Mouse (Mus musculus) cerebellum, adult (tissue): ENCODE results near the gene Dtx1.

ENCODE experiments used
- ATAC-seq: cut with Nextera tagmentation; 2 replicates; pipeline ENCODE4 v1.9.2; 2017; ENCODE audit warnings: mild to moderate bottlenecking, moderate library complexity, mixed read lengths; ENCODE audit not compliant: insufficient number of reproducible peaks, low FRiP score, low TSS enrichment

Gene Dtx1

GRCm38 (mm10) chr5:120682982-120683771 lies 28.6 kb downstream of the Dtx1 start:
- ATAC-seq: no peak

GRCm38 (mm10) chr5:120680918-120681317 lies 30.8 kb downstream of the Dtx1 start:
- no peak for ATAC-seq

- ATAC-seq: 0 out of 2 replicates have a peak, but pooled peaks have one; percentile 37
Measured at GRCm38 (mm10) chr5:120679676-120680555, 31.8 kb downstream of the Dtx1 start.

GRCm38 (mm10) chr5:120677516-120677915 lies 34.2 kb downstream of the Dtx1 start:
- no peak for ATAC-seq

- no peak for ATAC-seq
Measured at GRCm38 (mm10) chr5:120674229-120675145, 37.2 kb downstream of the Dtx1 start.

- no peak for ATAC-seq
Measured at GRCm38 (mm10) chr5:120673626-120674025, 38.1 kb downstream of the Dtx1 start.

GRCm38 (mm10) chr5:120671865-120672264 lies 39.9 kb downstream of the Dtx1 start:
- no peak for ATAC-seq

- no peak for ATAC-seq
Measured at GRCm38 (mm10) chr5:120670132-120670531, 41.6 kb downstream of the Dtx1 start.

GRCm38 (mm10) chr5:120668761-120669160 lies 43.0 kb downstream of the Dtx1 start:
- ATAC-seq: no peak

GRCm38 (mm10) chr5:120664888-120665287 lies 46.8 kb downstream of the Dtx1 start:
- no peak for ATAC-seq

- no peak for ATAC-seq
Measured at GRCm38 (mm10) chr5:120660816-120661215, 50.9 kb downstream of the Dtx1 start.

- ATAC-seq: no peak
Measured at GRCm38 (mm10) chr5:120656281-120656751, 55.4 kb downstream of the Dtx1 start.

- no peak for ATAC-seq
Measured at GRCm38 (mm10) chr5:120653873-120654272, 57.9 kb downstream of the Dtx1 start.

GRCm38 (mm10) chr5:120652915-120653701 lies 58.6 kb downstream of the Dtx1 start:
- 0 out of 2 replicates have a peak, but pooled peaks have one; percentile 24 for ATAC-seq

- ATAC-seq: no peak
Measured at GRCm38 (mm10) chr5:120651230-120651629, 60.5 kb downstream of the Dtx1 start.

GRCm38 (mm10) chr5:120649938-120650337 lies 61.8 kb downstream of the Dtx1 start:
- no peak for ATAC-seq

GRCm38 (mm10) chr5:120649374-120649933 lies 62.3 kb downstream of the Dtx1 start:
- no peak for ATAC-seq

- 0 out of 2 replicates have a peak, but pooled peaks have one; percentile 11 for ATAC-seq
Measured at GRCm38 (mm10) chr5:120648569-120649373, 63.0 kb downstream of the Dtx1 start, which contains the start of gene Rasal1. Rasal1 (plus strand) TSS chr5:120648812.
